Mouse (Mus musculus): Measurements from ENCODE around the gene Zfp287.

DNA sequence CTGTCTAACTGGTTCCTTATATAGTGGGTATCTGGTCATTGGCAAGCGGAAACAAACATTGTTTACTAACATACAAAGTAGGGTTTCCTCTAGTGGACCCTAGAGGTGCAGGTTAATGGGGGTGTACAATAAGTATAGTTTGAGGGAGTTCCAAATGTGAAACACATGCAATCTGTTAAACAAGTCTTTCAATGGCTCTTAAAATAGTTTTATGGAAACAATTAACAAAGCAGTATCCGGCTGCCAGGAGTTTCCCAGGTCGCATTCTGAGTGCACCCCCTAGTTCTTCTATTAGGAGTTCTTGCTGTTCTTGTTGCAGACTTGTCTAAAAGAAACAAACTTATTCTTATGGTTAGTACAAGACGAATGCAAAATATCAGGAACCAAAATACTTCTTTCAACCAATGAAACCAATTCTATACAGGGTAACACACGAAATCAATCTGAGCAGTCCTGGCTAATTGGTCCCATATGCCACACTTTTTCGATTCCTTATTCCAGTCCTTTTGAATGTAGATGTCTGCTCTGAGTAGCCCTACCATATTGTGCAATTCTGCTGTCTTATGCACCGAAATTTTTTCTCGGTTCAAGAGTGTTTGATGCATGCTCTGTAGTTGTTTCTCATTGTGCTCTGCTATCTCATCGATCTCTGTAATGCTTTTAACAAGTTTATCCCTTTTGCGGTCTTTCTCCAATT lies 10.7 kb upstream of the Zfp287 start:
- TF ChIP-seq CTCF (IDR thresholded peaks at IDR 0.05; ENCODE audit: low read depth) (no peak), EP300 (optimal IDR thresholded peaks at IDR 0.05) (no peak)

Data from stomach, postnatal 0 days (tissue).